Mouse (Mus musculus) spleen, embryonic (tissue): ENCODE data around the gene Hprt.
"Not testable (repeated sequence)": the region's sequence is repeated elsewhere in the genome, so short reads cannot be mapped to it uniquely, and the experiment has no call there.

Experiments used
- CTCF ChIA-PET: fragments of 350-600 bp; sonication (Branson Sonifier 250); formaldehyde crosslinking; loops from one replicate; lab custom pipeline; 2022; lab: Charles Lee

Gene Hprt

GRCm38 (mm10) chrX:52987905-52988783 lies at the start of gene Hprt:
Gene Hprt (plus strand): TSS chrX:52988137.
- CTCF ChIA-PET: interaction anchor here (1.0 kb wide), 1 partner anchor 17 kb away, joined by 4 read pairs; no protein-coding TSS in a partner anchor

- CTCF ChIA-PET: no interaction called here
Measured at GRCm38 (mm10) chrX:52945509-52945908, 42.4 kb upstream of the Hprt start.

DNA sequence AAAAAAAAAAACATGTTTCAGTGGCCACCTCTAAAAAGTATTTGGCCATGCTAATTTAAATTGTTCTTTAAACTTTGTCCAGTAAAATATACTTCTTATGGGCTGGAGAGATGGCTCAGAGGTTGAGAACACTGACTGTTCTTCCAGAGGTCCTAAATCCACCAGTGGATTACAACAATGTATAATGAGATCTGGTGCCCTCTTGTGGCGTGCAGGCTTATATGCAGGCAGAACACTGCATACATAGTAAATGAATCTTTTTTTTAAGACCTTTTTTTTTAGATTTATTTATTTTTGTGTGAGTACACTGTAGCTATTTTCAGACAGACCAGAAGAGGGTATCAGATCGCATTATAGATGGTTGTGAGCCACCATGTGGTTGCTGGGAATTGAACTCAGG lies 38.2 kb upstream of the Hprt start:
- CTCF ChIA-PET: no interaction called here

DNA sequence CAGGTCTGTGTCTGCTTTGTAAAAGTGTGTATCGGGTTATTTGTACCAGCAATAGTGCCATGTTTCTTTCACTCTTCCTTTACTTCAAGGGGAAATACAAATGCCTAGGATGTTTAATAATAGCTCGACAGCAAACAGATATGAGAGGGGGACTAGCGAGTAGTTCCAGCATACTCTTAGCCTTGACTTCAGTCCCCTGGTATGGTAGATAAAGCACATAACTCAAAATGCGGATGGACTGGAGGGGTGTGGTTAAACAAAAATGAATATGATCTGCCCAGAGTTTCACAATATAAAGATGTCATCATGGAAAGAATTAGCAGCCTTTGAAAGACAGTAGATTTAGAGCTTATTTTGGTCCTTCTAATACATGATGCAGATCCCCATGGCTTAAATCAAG lies 31.0 kb upstream of the Hprt start:
- CTCF ChIA-PET: no interaction called here

GRCm38 (mm10) chrX:52961559-52962110 lies 26.3 kb upstream of the Hprt start:
- CTCF ChIA-PET: no interaction called here

GRCm38 (mm10) chrX:52965149-52965548 lies 22.8 kb upstream of the Hprt start:
- CTCF ChIA-PET: no interaction called here

DNA sequence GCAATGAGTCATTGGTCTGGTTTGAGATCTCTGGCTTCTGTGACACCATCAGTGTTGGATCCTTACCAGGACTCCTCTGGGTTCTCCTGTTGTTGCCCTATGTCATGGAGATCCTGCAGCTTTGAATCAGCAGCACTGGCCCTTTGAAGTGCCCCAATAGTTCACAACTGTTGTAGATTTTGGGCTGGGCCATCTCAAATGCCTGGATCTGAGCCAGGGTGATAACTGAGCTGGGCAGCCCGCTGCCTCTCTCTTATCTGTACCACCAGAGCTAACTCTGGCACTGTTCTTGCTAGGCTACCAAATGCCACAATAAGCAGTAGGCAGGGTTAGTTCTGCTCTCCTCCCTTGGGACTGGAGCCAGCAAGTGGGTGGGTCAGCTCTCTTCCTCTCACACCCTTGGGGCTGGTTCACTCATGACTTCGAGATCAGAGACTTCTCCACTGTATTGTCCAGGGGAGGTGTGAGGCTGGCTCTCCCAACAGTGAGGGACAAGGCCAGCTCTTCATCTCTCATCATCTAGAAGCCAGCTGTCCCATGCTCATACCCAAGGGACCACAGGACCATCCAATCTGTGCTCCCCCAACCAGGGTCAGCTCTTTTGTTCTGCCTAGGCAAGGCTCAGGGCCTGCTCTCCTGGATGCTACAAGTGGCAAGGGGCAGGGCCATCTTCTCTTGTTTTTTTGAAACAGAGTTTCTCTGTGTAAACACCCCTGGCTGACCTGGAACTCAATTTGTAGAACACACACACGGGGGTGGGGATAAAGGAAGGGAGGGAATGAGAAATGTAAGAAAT lies 16.5 kb upstream of the Hprt start:
- CTCF ChIA-PET: interaction anchor here (0.8 kb wide), 1 partner anchor 17 kb away, joined by 4 read pairs; the partner anchor contains the start of gene Hprt

GRCm38 (mm10) chrX:52972129-52972528 lies 15.8 kb upstream of the Hprt start:
- CTCF ChIA-PET: no interaction called here

- CTCF ChIA-PET: no interaction called here
Measured at GRCm38 (mm10) chrX:52972680-52973079, 15.3 kb upstream of the Hprt start.

DNA sequence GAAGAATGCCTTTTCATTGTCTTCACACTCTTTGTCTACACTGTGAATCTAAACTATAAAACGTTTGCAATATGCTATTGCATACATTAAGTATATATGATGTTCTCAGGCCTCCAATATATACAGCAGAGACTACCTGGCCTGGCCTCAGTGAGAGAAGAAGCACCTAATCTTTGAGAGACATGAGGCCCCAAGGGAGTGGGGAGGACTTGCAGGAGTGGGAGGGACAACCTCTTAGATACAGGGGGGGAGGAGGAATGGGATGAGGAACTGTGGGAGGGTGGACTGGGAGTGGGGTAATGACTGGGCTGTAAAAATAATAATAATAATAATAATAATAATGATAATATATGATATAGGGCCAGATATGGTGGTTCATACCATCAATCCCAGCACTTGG lies 9.4 kb upstream of the Hprt start:
- CTCF ChIA-PET: no interaction called here

DNA sequence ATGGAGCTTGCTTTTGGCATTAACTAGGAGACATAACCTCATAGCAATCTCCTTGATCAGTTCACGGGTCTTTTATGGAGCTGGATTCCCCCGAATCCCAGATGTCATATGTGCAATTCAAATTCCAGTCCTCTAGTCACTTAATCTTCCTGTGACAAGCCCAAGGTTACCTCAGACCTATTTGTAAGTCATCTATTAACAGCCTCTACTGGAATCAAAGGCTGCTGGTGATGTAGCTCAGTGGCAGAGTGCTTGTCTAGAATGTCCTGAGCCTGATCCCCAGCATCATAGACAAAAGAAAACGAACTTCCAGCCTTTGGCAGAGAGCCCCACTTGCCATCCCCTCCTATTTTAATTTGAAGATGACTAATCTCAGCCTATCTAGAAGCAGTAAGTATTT lies 6.6 kb upstream of the Hprt start:
- CTCF ChIA-PET: no interaction called here

GRCm38 (mm10) chrX:52994726-52995125 lies 6.8 kb downstream of the Hprt start:
- CTCF ChIA-PET: not testable (repeated sequence)

DNA sequence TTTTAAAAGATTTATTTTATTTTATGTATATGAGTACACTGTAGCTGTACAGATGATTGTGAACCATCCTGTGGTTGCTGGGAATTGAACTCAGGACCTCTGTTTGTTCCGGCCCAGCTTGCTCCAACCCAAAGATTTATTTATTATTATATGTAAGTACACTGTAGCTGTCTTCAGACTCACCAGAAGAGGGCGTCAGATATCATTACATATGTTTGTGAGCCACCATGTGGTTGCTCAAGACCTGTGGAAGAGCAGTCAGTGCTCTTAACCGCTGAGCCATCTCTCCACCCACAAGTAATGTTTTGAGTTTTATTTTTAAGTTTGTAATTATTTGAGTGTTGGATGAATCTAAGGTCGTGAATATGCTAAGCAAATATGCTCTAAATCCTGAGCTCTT lies 16.9 kb downstream of the Hprt start:
- CTCF ChIA-PET: not testable (repeated sequence)

- CTCF ChIA-PET: no interaction called here
Measured at GRCm38 (mm10) chrX:53006062-53006461, 18.1 kb downstream of the Hprt start.

DNA sequence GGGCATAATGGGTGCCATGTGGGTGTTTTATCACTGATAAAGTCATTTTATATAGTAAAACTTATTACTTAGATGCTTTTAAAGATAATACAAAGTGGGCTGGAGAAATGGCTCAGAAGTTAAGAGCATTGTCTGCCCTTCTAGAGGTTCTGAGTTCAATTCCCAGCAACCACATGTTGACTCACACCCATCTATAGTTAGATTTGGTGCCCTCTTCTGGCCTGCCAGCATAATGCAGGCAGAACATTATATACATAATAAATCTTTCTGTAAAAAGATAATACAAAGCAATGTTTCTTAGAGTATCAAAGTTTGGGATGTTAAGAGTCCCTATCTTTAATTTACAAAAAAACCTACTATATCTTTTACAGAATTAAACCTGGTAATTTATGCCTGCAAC lies 27.6 kb downstream of the Hprt start:
- CTCF ChIA-PET: no interaction called here

DNA sequence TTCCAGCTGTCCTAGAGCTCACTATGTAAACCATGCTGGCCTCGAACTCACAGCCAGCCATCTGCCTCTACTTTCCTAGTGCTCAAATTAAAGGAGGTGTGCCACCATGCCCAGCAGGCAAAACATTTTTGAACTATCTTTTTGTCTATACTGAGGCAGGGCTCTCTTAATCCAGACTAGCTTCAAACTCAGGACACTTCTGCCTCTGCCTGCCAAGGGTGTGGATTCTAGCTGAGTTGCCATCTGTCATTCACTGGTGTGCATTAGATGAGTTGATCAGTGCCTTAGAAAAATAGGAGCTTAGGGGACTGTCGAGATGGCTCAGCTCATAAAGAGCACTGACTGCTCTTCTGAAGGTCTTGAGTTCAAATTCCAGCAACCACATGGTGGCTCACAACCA lies 35.1 kb downstream of the Hprt start:
- CTCF ChIA-PET: no interaction called here

DNA sequence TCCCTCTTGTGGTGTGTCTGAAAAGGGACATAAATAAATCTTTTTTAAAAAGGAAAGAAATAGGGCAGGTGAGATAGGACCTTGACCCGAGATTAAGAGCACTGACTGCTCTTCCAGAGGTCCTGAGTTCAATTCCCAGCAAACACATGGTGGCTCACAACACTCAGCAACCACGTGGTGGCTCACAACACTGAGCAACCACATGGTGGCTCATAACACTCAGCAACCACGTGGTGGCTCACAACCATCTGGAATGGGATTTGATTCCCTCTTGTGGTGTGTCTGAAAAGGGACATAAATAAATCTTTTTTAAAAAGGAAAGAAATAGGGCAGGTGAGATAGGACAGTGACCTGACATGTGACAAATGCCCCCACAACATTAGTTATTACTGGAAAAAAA lies 36.3 kb downstream of the Hprt start:
- CTCF ChIA-PET: not testable (repeated sequence)

DNA sequence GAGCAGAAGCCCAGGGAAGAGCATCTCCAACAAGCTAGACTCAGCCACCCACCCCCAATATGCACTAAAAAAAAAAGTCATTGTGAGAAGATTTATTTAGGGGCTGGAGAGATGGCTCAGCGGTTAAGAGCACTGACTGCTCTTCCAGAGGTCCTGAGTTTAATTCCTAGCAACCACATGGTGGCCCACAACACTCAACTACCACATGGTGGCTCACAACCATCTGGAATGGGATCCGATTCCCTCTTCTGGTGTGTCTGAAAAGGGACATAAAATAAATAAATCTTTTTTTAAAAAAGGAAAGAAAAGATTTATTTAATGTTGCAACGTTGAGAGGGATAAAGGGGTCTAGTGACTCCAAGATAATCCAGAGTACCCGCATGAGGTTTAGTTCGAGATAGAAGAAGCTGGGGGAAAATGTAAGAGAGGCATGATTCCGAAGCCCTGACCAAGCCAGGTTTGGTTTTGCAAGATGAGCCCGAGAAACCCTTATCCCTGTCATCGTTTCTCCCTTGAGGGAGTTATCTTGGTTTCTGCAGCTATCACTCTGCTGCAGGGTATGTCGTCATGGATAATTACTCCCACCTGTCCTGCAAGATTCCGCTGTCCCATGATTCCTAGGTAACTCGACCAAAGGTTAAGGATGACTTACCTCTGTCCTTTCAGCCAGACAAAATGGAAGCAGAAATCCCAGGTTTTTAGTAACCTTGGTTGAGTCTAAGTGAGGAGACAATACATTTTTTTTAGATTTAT lies 37.7 kb downstream of the Hprt start:
- CTCF ChIA-PET: no interaction called here

GRCm38 (mm10) chrX:53029559-53029958 lies 41.6 kb downstream of the Hprt start:
- CTCF ChIA-PET: interaction anchor here (0.7 kb wide), 1 partner anchor 79 kb away, joined by 6 read pairs; no protein-coding TSS in a partner anchor

GRCm38 (mm10) chrX:53038194-53038593 lies 50.3 kb downstream of the Hprt start:
- CTCF ChIA-PET: no interaction called here

GRCm38 (mm10) chrX:53039651-53040050 lies 51.7 kb downstream of the Hprt start:
- CTCF ChIA-PET: no interaction called here

DNA sequence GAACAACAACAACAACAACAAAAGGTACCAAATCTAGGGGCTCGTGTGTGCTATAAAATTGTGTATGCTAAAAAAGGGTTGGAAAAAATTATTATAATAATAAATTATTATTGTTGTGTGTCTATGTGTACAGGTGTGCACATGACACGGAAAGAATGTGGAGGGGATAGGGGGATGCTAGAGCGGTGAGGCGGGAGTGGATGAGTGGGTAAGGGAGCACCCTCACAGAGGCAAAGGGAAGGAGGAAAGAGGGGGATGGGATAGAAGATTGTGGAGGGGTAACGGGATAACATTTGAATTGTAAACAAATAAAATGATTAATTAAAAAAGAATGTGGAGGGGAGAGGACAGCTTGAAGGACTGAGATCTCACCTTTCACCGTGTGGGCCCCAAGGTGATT lies 52.2 kb downstream of the Hprt start:
- CTCF ChIA-PET: no interaction called here
